Mouse (Mus musculus) limb, embryonic 13.5 days (tissue): ENCODE results near the gene Gm28041. TPM values are rescaled to one million over a fixed set of nuclear protein-coding genes. Genes with fewer than 3 reads are reported as not detected.

Source experiments
- ATAC-seq: fragments of 200-750 bp; cut with Nextera tagmentation; 2 replicates; pipeline ENCODE4 v1.8.0; 2017; ENCODE audit warnings: low read depth, moderate number of reproducible peaks, moderate TSS enrichment; ENCODE audit not compliant: low FRiP score
- H3K27ac ChIP-seq: fragments of 300-500 bp; sonication (generic); 2 replicates; pipeline ENCODE4 v1.5.1; 2015; ENCODE audit warnings: inconsistent platforms, mild to moderate bottlenecking, moderate library complexity
- H3K27me3 ChIP-seq: fragments of 300-500 bp; sonication (generic); 2 replicates; pipeline ENCODE4 v1.6.1; 2015; ENCODE audit warnings: mild to moderate bottlenecking, inconsistent platforms
- H3K36me3 ChIP-seq: fragments of 300-500 bp; sonication (generic); 2 replicates; pipeline ENCODE4 v1.6.1; 2015; ENCODE audit warnings: inconsistent platforms, mild to moderate bottlenecking, moderate library complexity
- H3K4me1 ChIP-seq: fragments of 300-500 bp; sonication (generic); 2 replicates; pipeline ENCODE4 v1.6.1; 2015; ENCODE audit warnings: inconsistent platforms
- H3K4me2 ChIP-seq: fragments of 300-500 bp; sonication (generic); replicated peaks from 2 replicates; pipeline ENCODE4 v1.6.1; 2015; ENCODE audit warnings: inconsistent platforms, mild to moderate bottlenecking, moderate library complexity
- H3K4me3 ChIP-seq: fragments of 300-500 bp; sonication (generic); 2 replicates; pipeline ENCODE4 v1.5.1; 2015; ENCODE audit warnings: moderate library complexity, mild to moderate bottlenecking, inconsistent platforms
- H3K9ac ChIP-seq: fragments of 300-500 bp; sonication (generic); 2 replicates; pipeline ENCODE4 v1.6.1; 2015; ENCODE audit warnings: mild to moderate bottlenecking, inconsistent platforms
- H3K9me3 ChIP-seq: fragments of 300-500 bp; sonication (generic); 2 replicates; pipeline ENCODE4 v1.6.1; 2016; ENCODE audit warnings: inconsistent platforms
- WGBS: fragments of 180-500 bp; shearing (Covaris S2); methylation state at CpG from one replicate; pipeline ENCODE4 v1.1.7; 2015; 5-methylcytosine and 5-hydroxymethylcytosine counted together
- polyA plus RNA-seq: library from polyadenylated mRNA; unstranded; fragments of >200 nt; fragmentation: Nextera tagmentation; extraction: Ambion mirVana; gene quantifications from 2 replicates; pipeline ENCODE4 v1.2.1, GENCODE M21; 2015

Gene Gm28041
- polyA plus RNA-seq, 1 experiment from 2014 or later: 0.36 TPM

DNA sequence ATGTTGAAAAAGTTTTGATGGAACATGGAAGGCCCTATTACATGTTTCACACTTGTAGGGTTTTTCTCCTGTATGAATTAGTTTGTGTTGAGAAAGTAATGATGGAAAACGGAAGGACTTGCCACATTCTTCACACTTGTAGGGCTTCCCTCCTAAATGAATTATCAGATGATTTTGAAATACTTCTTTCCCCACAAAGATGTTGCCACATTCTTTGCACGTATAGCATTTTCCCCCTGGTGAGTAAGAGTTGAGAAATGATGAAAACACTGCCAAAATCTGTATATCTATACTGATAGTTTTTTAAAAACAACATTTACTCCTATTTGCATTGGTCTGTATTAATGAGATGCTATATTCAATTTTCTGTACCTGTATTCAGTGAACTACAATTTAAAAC, 32.1 kb downstream of the Gm28041 start:
- ATAC-seq: no peak
- no peaks in the 10 kb centered on the region for H3K9me3 ChIP-seq
- H3K4me2 ChIP-seq: no peak overlapping the region
- H3K9ac ChIP-seq: no peak overlapping the region
- no peaks in the 10 kb centered on the region for H3K27me3 ChIP-seq
- H3K36me3 ChIP-seq: peaks cover 7% of the 10 kb centered on the region
- H3K4me3 ChIP-seq: no peak overlapping the region
- no peak overlapping the region for H3K27ac ChIP-seq
- 91% methylated on average over 2 of the region's 2 CpGs for WGBS
- H3K4me1 ChIP-seq: no peaks in the 10 kb centered on the region

DNA sequence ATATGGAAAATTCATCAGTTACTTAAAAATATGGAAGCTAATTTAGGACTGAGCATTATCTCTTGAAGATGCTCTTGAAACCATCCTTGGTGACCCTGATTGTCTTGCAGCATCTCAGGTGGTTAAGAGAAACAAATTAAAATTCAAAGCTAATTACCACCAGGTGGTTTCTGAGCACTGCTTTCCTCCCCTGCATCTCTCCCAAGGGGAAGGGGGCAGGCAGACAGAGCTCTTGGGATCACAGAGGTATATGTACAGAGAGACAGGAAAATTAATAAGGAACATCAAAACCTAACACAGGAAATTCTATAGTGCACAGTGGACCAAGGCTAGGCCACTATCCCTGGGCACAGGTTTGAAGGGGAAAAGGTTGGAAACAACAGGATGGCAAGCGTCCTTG, 42.7 kb downstream of the Gm28041 start:
- Histone ChIP-seq H3K4me1 (peaks cover 11% of the 10 kb centered on the region; the same call in 1 of the 2 replicates), H3K36me3 (no peaks in the 10 kb centered on the region), H3K4me2 (peak overlapping the region; percentile 77), H3K9me3 (peaks cover 3% of the 10 kb centered on the region; the same call in 1 of the 2 replicates), H3K4me3 (peak overlapping the region; percentile 63), H3K27ac (peak overlapping the region; percentile 63; the same call in 1 of the 2 replicates), H3K27me3 (no peaks in the 10 kb centered on the region), H3K9ac (peak overlapping the region; percentile 72)
- 85% methylated on average over 1 of the region's 1 CpGs for WGBS
- peak; percentile 41 for ATAC-seq

DNA sequence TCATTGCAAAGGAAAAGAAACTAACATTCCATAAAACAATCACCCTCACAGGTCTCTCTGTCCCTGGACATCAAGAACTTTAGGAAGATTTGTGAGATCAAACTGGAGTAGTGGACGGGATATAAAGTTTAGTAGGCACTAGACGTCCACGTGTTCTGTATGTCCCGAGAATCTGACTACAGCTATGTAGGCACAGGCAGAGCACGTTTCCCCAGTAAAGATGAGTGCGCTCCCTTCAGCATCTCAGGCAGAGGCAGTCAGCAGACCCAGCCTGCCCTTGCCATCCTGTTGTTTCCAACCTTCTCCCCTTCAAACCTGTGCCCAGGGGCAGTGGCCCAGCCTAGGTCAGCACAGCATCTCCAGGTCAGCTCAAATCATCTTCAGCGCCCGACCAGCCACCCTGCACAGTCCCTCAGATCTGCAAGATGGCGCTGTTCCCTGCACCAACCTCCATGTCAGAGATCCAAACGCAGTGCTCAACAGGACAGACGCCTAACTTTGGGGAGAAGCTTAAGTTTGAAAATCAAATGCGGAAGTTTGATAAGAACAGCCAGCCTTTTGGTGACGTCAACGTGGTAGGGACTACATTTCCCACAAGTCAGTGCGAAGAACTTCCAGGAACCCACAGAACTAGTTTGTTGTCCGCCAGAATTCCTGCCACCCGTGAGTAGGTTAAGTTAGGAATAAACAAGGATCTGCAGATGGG, 43.4 kb downstream of the Gm28041 start, which contains the start of gene Zfp595:
Zfp595 (minus strand) TSS at position 552 of the 706 bp plus-strand sequence.
- ATAC-seq: peak; percentile 93
- Histone ChIP-seq H3K4me3 (peak within 1 kb of the TSS; percentile 63), H3K4me1 (peaks cover 11% of the 10 kb centered on the region; the same call in 1 of the 2 replicates), H3K27me3 (no peaks in the 10 kb centered on the region), H3K36me3 (no peaks in the 10 kb centered on the region), H3K9ac (peak within 1 kb of the TSS; percentile 72), H3K27ac (peak within 1 kb of the TSS; percentile 63; the same call in 1 of the 2 replicates), H3K4me2 (peak within 1 kb of the TSS; percentile 77), H3K9me3 (peaks cover 3% of the 10 kb centered on the region; the same call in 1 of the 2 replicates)
- WGBS: 16% methylated on average over 17 of the region's 17 CpGs

DNA sequence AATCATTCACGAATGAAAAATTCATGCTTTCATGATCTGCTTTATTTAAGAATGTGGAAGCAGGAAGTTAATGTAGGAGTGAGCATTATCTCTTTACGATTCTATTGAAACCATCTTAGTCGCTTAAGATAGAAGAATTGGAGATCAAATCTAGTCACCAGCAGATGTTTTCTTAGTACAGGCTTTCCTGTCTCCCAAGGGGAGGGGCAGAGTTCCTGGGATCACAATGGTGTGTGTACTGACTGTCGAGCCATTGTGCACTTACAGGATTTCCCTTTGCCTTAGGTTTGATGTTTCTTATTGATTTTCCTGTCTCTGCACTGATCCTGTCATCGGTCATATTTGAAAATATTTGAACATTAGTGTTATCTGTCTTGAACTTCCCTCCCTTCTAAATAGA, 68.8 kb downstream of the Gm28041 start:
- Histone ChIP-seq H3K27me3 (no peaks in the 10 kb centered on the region), H3K27ac (no peak overlapping the region), H3K9ac (peak overlapping the region; percentile 88), H3K4me3 (peak overlapping the region; percentile 73), H3K4me1 (0 out of 2 replicates have a peak, but pooled peaks cover 6% of the 10 kb centered on the region), H3K9me3 (no peaks in the 10 kb centered on the region), H3K4me2 (peak overlapping the region; percentile 86), H3K36me3 (no peaks in the 10 kb centered on the region)
- WGBS: 36% methylated on average over 5 of the region's 5 CpGs
- peak; percentile 64 for ATAC-seq

DNA sequence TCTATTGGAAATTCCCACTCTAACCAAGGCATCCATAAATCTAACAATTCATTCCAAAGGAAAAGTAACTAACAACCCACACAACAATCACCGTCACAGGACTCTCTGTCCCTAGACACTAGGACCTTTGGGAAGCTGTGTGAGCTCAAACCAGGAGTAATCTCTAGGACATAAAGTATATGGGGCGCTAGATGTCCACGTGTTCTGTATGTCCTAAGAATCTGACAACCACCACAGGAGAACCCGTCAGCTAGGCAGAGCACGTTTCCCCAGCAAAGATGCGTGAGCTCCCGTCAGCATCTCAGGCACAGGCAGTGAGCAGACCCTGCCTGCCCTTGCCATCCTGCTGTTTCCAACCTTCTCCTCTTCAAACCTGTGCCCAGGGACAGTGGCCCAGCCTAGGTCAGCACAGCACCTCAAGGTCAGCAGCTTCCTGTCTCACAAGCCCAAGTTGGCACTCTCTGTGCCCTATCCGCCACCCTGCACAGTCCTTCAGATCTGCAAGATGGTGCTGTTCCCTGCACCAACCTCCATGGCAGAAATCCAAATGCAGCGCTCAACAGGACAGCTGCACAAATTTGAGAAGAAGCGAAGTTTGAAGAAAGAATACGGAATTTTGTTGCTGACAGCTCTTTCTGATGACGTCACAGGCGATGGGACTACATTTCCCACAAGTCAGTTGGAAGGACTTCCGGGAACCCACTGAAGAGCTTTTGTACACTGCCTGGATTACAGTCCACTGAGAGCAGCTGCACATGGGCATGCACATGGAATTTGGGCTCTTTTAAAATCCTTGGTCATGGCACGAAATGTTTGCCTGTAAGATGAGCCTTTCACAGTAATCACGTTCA, 69.5 kb downstream of the Gm28041 start, which contains the start of gene Zfp457:
Zfp457 (minus strand) TSS at position 664 of the 851 bp plus-strand sequence.
- Histone ChIP-seq H3K27ac (no peak within 1 kb of the TSS), H3K4me2 (peak within 1 kb of the TSS; percentile 86), H3K4me3 (peak within 1 kb of the TSS; percentile 73), H3K4me1 (0 out of 2 replicates have a peak, but pooled peaks cover 6% of the 10 kb centered on the region), H3K27me3 (no peaks in the 10 kb centered on the region), H3K36me3 (no peaks in the 10 kb centered on the region), H3K9ac (peak within 1 kb of the TSS; percentile 88), H3K9me3 (no peaks in the 10 kb centered on the region)
- WGBS: 10% methylated on average over 16 of the region's 16 CpGs
- ATAC-seq: peak; percentile 99

Other genes with a start within 250 kb of the Gm28041 start
- gene Rsl1, start 202.6 kb downstream of the Gm28041 start, polyA plus RNA-seq: 7.9 and 9.5 TPM in 2 replicates
- gene Zfp455, start 181.2 kb downstream of the Gm28041 start, polyA plus RNA-seq: 2.8 and 3.0 TPM in 2 replicates
- 2.0 and 2.3 TPM in 2 replicates for gene Zfp458, start 97.3 kb downstream of the Gm28041 start, polyA plus RNA-seq
- gene Zfp457, start 69.2 kb downstream of the Gm28041 start, polyA plus RNA-seq: 0.51 and 0.66 TPM in 2 replicates
- gene Zfp595, start 43.2 kb downstream of the Gm28041 start, polyA plus RNA-seq: 2.4 and 2.5 TPM in 2 replicates
- gene Gm28044, start 15.2 kb downstream of the Gm28041 start, polyA plus RNA-seq: not detected in 2 replicates
- 0.69 and 1.2 TPM in 2 replicates for gene Zfp953, start 15.1 kb downstream of the Gm28041 start, polyA plus RNA-seq
- 1.6 and 1.7 TPM in 2 replicates for gene Zfp456, start 77 bp upstream of the Gm28041 start, polyA plus RNA-seq
- gene Zfp429, start 24.1 kb upstream of the Gm28041 start, polyA plus RNA-seq: 5.6 and 7.9 TPM in 2 replicates
- 1.7 TPM in 2 replicates for gene Zfp459, start 45.7 kb upstream of the Gm28041 start, polyA plus RNA-seq
- 11.5 and 11.6 TPM in 2 replicates for gene Zfp874a, start 75.9 kb upstream of the Gm28041 start, polyA plus RNA-seq
- gene Zfp874b, start 108.5 kb upstream of the Gm28041 start, polyA plus RNA-seq: 3.2 and 3.8 TPM in 2 replicates
- 21.4 and 22.1 TPM in 2 replicates for gene Zfp58, start 124.8 kb upstream of the Gm28041 start, polyA plus RNA-seq
- not detected in 2 replicates for gene Gm26965, start 150.4 kb upstream of the Gm28041 start, polyA plus RNA-seq
- gene Zfp87, start 150.4 kb upstream of the Gm28041 start, polyA plus RNA-seq: 25.4 and 26.5 TPM in 2 replicates
- gene Zfp748, start 178.1 kb upstream of the Gm28041 start, polyA plus RNA-seq: 15.3 and 15.9 TPM in 2 replicates
- 4.5 TPM in 2 replicates for gene Zfp729b, start 234.0 kb upstream of the Gm28041 start, polyA plus RNA-seq